Mouse (Mus musculus) CH12.LX (cell line): ENCODE measurements at regions not wholly inside any gene's neighbourhood (a gene's known extent, or its start where the extent isn't known, plus 50 kb on each side); places are given as distances from the start of the nearest gene placed in this dataset.

Experiments used
- DNase-seq: peaks from one replicate; pipeline ENCODE4 v3.0.0-alpha.2; 2013; ENCODE audit errors: extremely low read depth
- H3K27ac ChIP-seq: 2 replicates; pipeline ENCODE4 v1.5.1; 2012; ENCODE audit warnings: low read depth, mild to moderate bottlenecking, control low read depth, moderate library complexity; ENCODE audit not compliant: insufficient read depth
- H3K27me3 ChIP-seq: replicated peaks from 2 replicates; pipeline ENCODE3; 2012; ENCODE audit warnings: inconsistent platforms
- H3K36me3 ChIP-seq, 2 experiments: replicated peaks in 1 of 2; 2 replicates each; pipeline versions ENCODE3 to v1.6.1; 2012; ENCODE audit warnings: inconsistent platforms in 1 of 2, low read length in 1 of 2, mild to moderate bottlenecking in 1 of 2, mixed read lengths in 1 of 2, moderate library complexity in 1 of 2; ENCODE audit not compliant: control insufficient read depth in 1 of 2, insufficient read depth in 1 of 2
- H3K4me1 ChIP-seq, 2 experiments: 2 replicates each; pipeline ENCODE4 v1.6.1; 2012; ENCODE audit warnings: inconsistent platforms in 1 of 2, moderate library complexity in 1 of 2; ENCODE audit not compliant: insufficient read depth in 2 of 2, control insufficient read depth in 1 of 2
- H3K4me2 ChIP-seq: 2 replicates; pipeline ENCODE4 v1.6.1; 2012; ENCODE audit warnings: low read depth, mild to moderate bottlenecking, control low read depth; ENCODE audit not compliant: poor library complexity, insufficient read depth, severe bottlenecking
- H3K4me3 ChIP-seq, 3 experiments: fragments of 150-350 bp in 1 of 3; sonication (generic) in 1 of 3; replicated peaks in 1 of 3; 2 replicates each; pipeline versions ENCODE3 to v1.5.1; 2011 to 2012; ENCODE audit warnings: low read depth in 2 of 3, low read length in 2 of 3, mild to moderate bottlenecking in 2 of 3, moderate library complexity in 2 of 3, control low read depth in 1 of 3, improper control_type of control experiment in 1 of 3, inconsistent platforms in 1 of 3, mixed read lengths in 1 of 3; ENCODE audit not compliant: poor library complexity in 1 of 3
- H3K79me2 ChIP-seq: replicated peaks from 2 replicates; pipeline ENCODE4 v1.6.1; 2012; ENCODE audit warnings: mild to moderate bottlenecking, moderate library complexity; ENCODE audit not compliant: control insufficient read depth, poor library complexity, insufficient read depth, severe bottlenecking; ENCODE audit errors: extremely low read depth
- H3K9ac ChIP-seq: 2 replicates; pipeline ENCODE4 v1.6.1; 2012; ENCODE audit warnings: low read depth, mild to moderate bottlenecking, control low read depth, moderate library complexity; ENCODE audit not compliant: insufficient read depth
- H3K9me3 ChIP-seq: replicated peaks from 2 replicates; pipeline ENCODE3; 2012; ENCODE audit warnings: low read length, inconsistent platforms, mixed read lengths
- EP300 ChIP-seq: IDR thresholded peaks from 2 replicates; pipeline ENCODE4 v1.6.1; 2011; ENCODE audit warnings: low read length, improper control_type of control experiment
- HCFC1 ChIP-seq: IDR thresholded peaks from 2 replicates; pipeline ENCODE4 v1.6.1; 2012; ENCODE audit warnings: low read depth, mild to moderate bottlenecking, inconsistent platforms, low read length, improper control_type of control experiment
- MXI1 ChIP-seq: IDR thresholded peaks from 2 replicates; pipeline ENCODE4 v1.6.1; 2011; ENCODE audit warnings: mild to moderate bottlenecking, low read depth, low read length, improper control_type of control experiment
- MYC ChIP-seq: IDR thresholded peaks from 2 replicates; pipeline ENCODE4 v1.6.1; 2011; ENCODE audit warnings: low read depth, mild to moderate bottlenecking, improper control_type of control experiment, low read length
- NELFE ChIP-seq: IDR thresholded peaks from 2 replicates; pipeline ENCODE4 v1.6.1; 2011; ENCODE audit warnings: low read depth, low read length, improper control_type of control experiment
- RCOR1 ChIP-seq: conservative IDR thresholded peaks from 2 replicates; pipeline ENCODE4 v1.6.1; 2012; ENCODE audit warnings: low read depth, mild to moderate bottlenecking, inconsistent platforms, low read length, improper control_type of control experiment
- SIN3A ChIP-seq: IDR thresholded peaks from 2 replicates; pipeline ENCODE4 v1.6.1; 2012; ENCODE audit warnings: low read length, improper control_type of control experiment, inconsistent platforms
- ZMIZ1 ChIP-seq: IDR thresholded peaks from 2 replicates; pipeline ENCODE4 v1.6.1; 2012; ENCODE audit warnings: low read depth, mild to moderate bottlenecking, inconsistent platforms, low read length, improper control_type of control experiment
- dilution Hi-C: fragments of 300-500 bp; cut with MboI; formaldehyde crosslinking; loops from 2 replicates; pipeline ENCODE4 v1.14.3; 2020; ENCODE audit warnings: low sequenced_read_pairs; ENCODE audit not compliant: extremely low pct_unique_long_range_greater_than_20kb, extremely low pct_ligation_motif_present
- in situ Hi-C: fragments of 300-500 bp; cut with MboI; formaldehyde crosslinking; loops from 3 replicates; pipeline ENCODE4 v1.14.3; 2019; ENCODE audit warnings: low sequenced_read_pairs, low pct_ligation_motif_present, low pct_unique_long_range_greater_than_20kb, mixed read lengths

GRCm38 (mm10) chr16:51967051-51967845 is 63.8 kb upstream of the Cblb start:
- dilution Hi-C loops: no loop called here
- H3K4me2 ChIP-seq: no peak overlapping the region
- no peaks in the 10 kb centered on the region for H3K27me3 ChIP-seq
- H3K4me1 ChIP-seq: no peaks in the 10 kb centered on the region
- H3K79me2 ChIP-seq: no peaks in the 10 kb centered on the region
- no peak overlapping the region for H3K4me3 ChIP-seq
- no peaks in the 10 kb centered on the region for H3K36me3 ChIP-seq
- no peak overlapping the region for H3K27ac ChIP-seq
- no peak overlapping the region for H3K9ac ChIP-seq
- in situ Hi-C loops: no loop called here
- DNase-seq: no peak
- H3K9me3 ChIP-seq: no peaks in the 10 kb centered on the region
- TF ChIP-seq RCOR1 (no peak), MXI1 (no peak), NELFE (no peak), SIN3A (no peak), HCFC1 (no peak), ZMIZ1 (no peak), EP300 (no peak), MYC (no peak)
